In genomic region chr9:34753891-34754290, GRCm38 (mm10) we compare ENCODE assay signal across 13 mouse cellular contexts.
"Had no signal": no experiment of that assay in that cellular context is flagged by ENCODE, and none has a peak within 500 bp of the region (broad histone marks: within the 10 kb centered on the region; RNA-seq: fewer than 3 reads in every experiment).

No protein-coding gene starts in this region.

- H3K36me3 ChIP-seq: liver, embryonic 13.5 days had no signal

- DNase-seq: kidney, adult 18-20 months; kidney, adult 9 months; kidney, postnatal 14 days; kidney, postnatal 4 days; layer of hippocampus, postnatal 36 days; liver, embryonic 13.5 days; lung, adult 2 months; thymus, postnatal 25 days had no signal

- H3K4me3 ChIP-seq: left cerebral cortex, adult 2 months; liver, embryonic 13.5 days had no signal

- H3K27ac ChIP-seq: left cerebral cortex, adult 2 months; liver, embryonic 13.5 days; macrophage; stomach, postnatal 0 days had no signal

- H3K4me1 ChIP-seq: liver, embryonic 13.5 days had no signal

- H3K9ac ChIP-seq: liver, embryonic 13.5 days had no signal

- H3K4me2 ChIP-seq: liver, embryonic 13.5 days had no signal

- H3K27me3 ChIP-seq: liver, embryonic 13.5 days had no signal

- H3K9me3 ChIP-seq: liver, embryonic 13.5 days had no signal

- ATAC-seq: inflammation-experienced regulatory T-cells, adult 6 months; intestine, embryonic 16.5 days had no signal
